Mouse (Mus musculus) G1E (cell line): ENCODE measurements at regions not wholly inside any gene's neighbourhood (a gene's known extent, or its start where the extent isn't known, plus 50 kb on each side); places are given as distances from the start of the nearest gene placed in this dataset.

Source experiments
- ATAC-seq: 2 replicates; pipeline ENCODE4 v1.8.0; 2016; ENCODE audit warnings: mild to moderate bottlenecking; ENCODE audit not compliant: insufficient number of reproducible peaks, poor library complexity, low FRiP score, severe bottlenecking; ENCODE audit errors: extremely low read depth
- DNase-seq: peaks from one replicate; pipeline ENCODE4 v3.0.0; 2012; ENCODE audit warnings: low spot score
- H3K27me3 ChIP-seq: 2 replicates; pipeline ENCODE4 v1.6.1; 2012; ENCODE audit warnings: mild to moderate bottlenecking, low read length, inconsistent platforms; ENCODE audit not compliant: insufficient read depth
- H3K36me3 ChIP-seq: replicated peaks from 2 replicates; pipeline ENCODE3; 2012; ENCODE audit warnings: mild to moderate bottlenecking, inconsistent platforms
- H3K4me1 ChIP-seq: 2 replicates; pipeline ENCODE4 v1.6.1; 2012; ENCODE audit warnings: low read depth, low read length, inconsistent platforms, mixed read lengths; ENCODE audit not compliant: insufficient read depth
- H3K4me3 ChIP-seq: 2 replicates; pipeline ENCODE4 v1.5.1; 2012; ENCODE audit warnings: low read depth, mild to moderate bottlenecking, inconsistent platforms, low read length, moderate library complexity, mixed read lengths
- H3K9me3 ChIP-seq: replicated peaks from 2 replicates; pipeline ENCODE4 v1.6.1; 2012; ENCODE audit warnings: inconsistent platforms
- CTCF ChIP-seq: IDR thresholded peaks from 2 replicates; pipeline ENCODE4 v1.5.1; 2012; ENCODE audit warnings: low read depth, low read length, inconsistent platforms, mixed read lengths
- GATA1 ChIP-seq: IDR thresholded peaks from 2 replicates; pipeline ENCODE4 v1.6.1; 2012; ENCODE audit warnings: borderline replicate concordance, low read length, inconsistent platforms, mixed read lengths
- GATA2 ChIP-seq: IDR thresholded peaks from 2 replicates; pipeline ENCODE4 v1.6.1; 2012; ENCODE audit warnings: low read depth, low read length, inconsistent platforms, borderline replicate concordance
- POLR2AphosphoS5 ChIP-seq: IDR thresholded peaks from 2 replicates; pipeline ENCODE4 v1.6.1; 2012; ENCODE audit warnings: low read depth, low read length, inconsistent platforms; ENCODE audit not compliant: insufficient replicate concordance
- TAL1 ChIP-seq: conservative IDR thresholded peaks from 2 replicates; pipeline ENCODE4 v1.6.1; 2012; ENCODE audit warnings: low read depth, low read length, inconsistent platforms, mixed read lengths

DNA sequence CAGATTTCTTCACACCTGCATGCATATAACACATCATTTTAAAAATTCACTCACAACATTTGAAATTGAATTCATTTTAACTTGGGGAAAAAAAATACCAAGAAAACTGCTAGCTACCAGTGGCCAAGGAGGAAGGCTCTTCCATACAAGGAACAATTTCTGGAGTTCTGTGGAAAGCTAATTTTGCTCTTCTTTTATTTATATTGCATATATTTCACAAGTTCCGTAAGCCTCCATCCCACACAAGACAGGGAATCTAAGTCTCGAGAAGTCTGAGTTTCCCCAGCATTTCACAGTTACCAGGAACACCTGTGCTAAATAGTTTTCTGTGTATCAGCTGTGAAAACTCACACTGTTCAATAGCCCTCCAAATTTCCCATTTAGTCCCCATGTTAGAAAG, 198.8 kb upstream of the Tenm2 start:
- no peaks in the 10 kb centered on the region for H3K36me3 ChIP-seq
- no peak for ATAC-seq
- H3K9me3 ChIP-seq: peaks cover 3% of the 10 kb centered on the region; the same call in 1 of the 2 replicates
- DNase-seq: no peak
- no peak overlapping the region for H3K4me3 ChIP-seq
- no peaks in the 10 kb centered on the region for H3K4me1 ChIP-seq
- no peak for TF ChIP-seq CTCF
- H3K27me3 ChIP-seq: no peaks in the 10 kb centered on the region

DNA sequence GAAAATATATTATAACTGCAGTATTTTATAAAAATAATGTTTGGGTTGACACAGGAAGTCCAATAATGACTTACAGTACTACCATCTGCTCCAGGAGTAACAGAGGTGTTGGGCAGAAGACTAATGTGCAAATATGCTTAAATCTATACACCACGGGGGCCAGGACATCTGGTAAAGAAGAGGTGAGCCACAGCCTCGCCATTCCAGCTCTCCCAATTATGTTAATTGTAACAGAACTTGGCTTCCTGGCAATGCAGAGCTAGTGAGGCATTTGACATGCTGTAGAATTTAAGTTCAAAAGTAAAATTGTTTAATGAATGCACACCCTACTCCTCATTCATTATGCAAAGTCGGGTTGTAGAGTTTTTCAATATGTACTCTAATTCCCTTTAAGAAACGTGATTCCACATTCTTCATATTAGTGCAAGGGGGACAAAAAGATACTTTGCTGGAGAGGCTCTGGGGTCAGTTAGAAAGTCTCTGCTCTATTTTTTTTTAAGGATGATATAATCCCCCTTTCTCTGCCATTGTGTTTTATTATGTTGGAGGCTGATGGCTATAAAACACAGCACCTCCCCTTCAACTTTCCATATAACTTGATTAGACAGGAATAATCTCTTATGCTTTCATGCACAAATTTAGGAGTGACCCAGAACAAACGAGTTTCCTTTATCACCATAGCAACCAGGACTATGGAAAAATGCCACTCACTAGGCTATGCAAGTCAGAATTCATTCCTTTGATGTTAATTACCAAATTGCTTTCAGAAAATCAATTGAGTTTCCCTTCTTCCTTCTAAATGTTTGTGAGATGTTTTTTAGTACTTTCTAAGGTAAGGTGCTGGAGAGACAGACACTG, 188.8 kb upstream of the Tenm2 start:
- Histone ChIP-seq H3K4me3 (no peak overlapping the region), H3K4me1 (no peaks in the 10 kb centered on the region), H3K27me3 (no peaks in the 10 kb centered on the region), H3K9me3 (no peaks in the 10 kb centered on the region), H3K36me3 (no peaks in the 10 kb centered on the region)
- DNase-seq (no peak), ATAC-seq (no peak)
- TF ChIP-seq GATA1 (no peak), CTCF (no peak), GATA2 (no peak), POLR2AphosphoS5 (no peak), TAL1 (no peak)

DNA sequence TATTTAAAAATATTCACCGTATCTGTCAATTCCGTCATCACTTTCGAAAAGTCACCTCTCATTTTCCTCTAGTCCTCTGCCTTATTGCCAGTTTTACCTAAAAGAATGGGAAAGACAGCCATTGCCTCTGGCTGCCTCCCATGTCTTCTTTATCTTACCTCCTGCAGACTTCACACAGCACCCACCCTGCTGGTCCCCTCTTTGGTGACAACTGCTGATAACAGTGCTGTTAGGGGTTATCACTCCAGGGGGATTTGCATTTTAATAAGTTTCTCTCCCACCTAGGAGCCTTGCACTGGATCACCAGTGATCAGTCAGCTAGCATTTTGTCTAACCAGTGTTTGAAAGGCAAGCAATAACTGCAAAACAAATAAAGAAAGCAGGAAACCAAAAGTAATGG, 177.1 kb upstream of the Tenm2 start:
- Histone ChIP-seq H3K4me3 (no peak overlapping the region), H3K36me3 (no peaks in the 10 kb centered on the region), H3K9me3 (no peaks in the 10 kb centered on the region), H3K4me1 (no peaks in the 10 kb centered on the region), H3K27me3 (no peaks in the 10 kb centered on the region)
- DNase-seq: no peak
- no peak for TF ChIP-seq TAL1
- no peak for TF ChIP-seq CTCF
- no peak for TF ChIP-seq GATA2
- TF ChIP-seq POLR2AphosphoS5: no peak
- no peak for TF ChIP-seq GATA1
- ATAC-seq: no peak

DNA sequence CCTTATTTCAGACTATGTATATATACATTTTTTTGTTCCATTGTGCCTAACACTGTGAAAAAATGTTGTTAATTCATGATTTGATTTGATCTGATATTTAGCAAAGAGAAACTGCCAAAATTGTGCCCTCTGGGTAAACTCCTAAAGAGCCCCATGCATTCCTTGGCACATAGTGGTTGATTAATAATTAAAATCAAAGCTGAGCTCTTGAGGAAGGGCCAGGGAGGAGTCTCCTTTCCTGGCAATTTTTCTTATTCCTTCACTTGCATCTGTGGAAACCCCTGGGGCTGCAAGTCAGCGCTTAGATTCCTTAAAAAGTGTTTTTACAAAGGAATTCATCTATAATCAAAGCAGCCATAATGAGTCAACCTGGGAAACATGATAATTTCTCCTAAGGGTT, 132.2 kb upstream of the Tenm2 start:
- TF ChIP-seq POLR2AphosphoS5 (no peak), GATA2 (no peak), GATA1 (no peak), CTCF (no peak), TAL1 (no peak)
- no peak for DNase-seq
- Histone ChIP-seq H3K27me3 (no peaks in the 10 kb centered on the region), H3K36me3 (no peaks in the 10 kb centered on the region), H3K4me3 (no peak overlapping the region), H3K9me3 (no peaks in the 10 kb centered on the region), H3K4me1 (no peaks in the 10 kb centered on the region)
- no peak for ATAC-seq

DNA sequence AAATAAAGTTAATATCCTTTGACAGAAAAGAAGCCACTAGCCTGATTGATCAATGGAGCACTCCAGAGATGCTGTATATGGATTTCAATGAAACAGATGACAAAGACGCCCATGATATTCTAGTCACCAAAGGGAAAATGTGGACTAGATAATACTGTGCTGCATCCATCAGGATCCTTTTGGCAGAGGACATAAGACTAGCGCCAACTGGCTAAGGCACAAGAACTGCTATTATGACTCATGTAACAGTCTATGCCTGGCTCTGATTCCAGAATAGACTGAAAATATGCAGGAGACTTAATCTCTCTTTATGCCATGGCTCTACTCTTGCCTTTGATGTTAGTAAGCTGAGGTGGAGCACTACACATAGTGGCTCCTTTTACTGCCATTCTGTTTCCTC, 128.7 kb upstream of the Tenm2 start:
- DNase-seq: no peak
- Histone ChIP-seq H3K9me3 (no peaks in the 10 kb centered on the region), H3K27me3 (no peaks in the 10 kb centered on the region), H3K4me3 (no peak overlapping the region), H3K4me1 (no peaks in the 10 kb centered on the region), H3K36me3 (no peaks in the 10 kb centered on the region)
- ATAC-seq: no peak
- TF ChIP-seq CTCF (no peak), GATA1 (no peak)

DNA sequence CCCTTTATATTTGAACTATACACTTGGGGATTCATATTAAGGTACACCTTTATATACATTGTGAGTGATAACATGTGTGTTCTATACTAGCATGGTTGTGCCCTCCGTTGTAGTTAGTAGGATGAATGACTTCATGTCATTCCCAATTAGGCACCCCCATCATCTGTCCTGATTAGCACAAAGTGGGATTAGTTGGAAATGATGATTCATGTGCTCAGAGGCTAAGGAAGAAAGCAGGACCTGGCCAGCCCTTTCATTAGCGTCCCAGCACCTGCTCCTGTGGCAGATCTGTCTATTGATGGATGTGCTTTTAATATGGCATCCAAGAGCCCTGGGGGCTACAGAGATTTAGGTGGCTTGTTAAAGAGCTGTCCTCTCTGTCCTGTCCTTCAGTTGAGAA, 119.3 kb upstream of the Tenm2 start:
- no peaks in the 10 kb centered on the region for H3K4me1 ChIP-seq
- no peaks in the 10 kb centered on the region for H3K9me3 ChIP-seq
- TF ChIP-seq GATA1: no peak
- no peak for TF ChIP-seq CTCF
- TF ChIP-seq GATA2: no peak
- no peak for TF ChIP-seq POLR2AphosphoS5
- TF ChIP-seq TAL1: no peak
- no peaks in the 10 kb centered on the region for H3K36me3 ChIP-seq
- no peak for DNase-seq
- ATAC-seq: no peak
- H3K27me3 ChIP-seq: no peaks in the 10 kb centered on the region
- H3K4me3 ChIP-seq: no peak overlapping the region

DNA sequence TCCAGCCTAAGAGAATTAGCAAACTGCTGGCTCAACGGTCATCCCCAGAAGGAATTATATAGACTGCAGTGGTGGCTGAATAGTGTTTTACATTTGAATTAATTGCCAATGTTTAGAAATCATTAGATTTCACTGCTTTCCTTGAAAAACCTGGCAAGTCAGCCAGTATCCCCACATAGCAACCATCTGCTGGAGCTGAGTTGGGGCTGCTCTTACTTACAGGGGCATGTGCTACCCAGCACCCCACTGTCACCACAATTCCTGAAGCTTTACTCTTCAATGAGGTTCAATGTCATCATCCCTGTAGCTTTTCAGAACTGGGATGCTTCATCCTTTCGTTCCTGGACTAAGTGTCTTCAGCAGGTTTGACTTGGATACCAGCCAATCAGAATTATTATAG, 73.9 kb upstream of the Tenm2 start:
- ATAC-seq: no peak
- H3K4me1 ChIP-seq: no peaks in the 10 kb centered on the region
- no peak for TF ChIP-seq GATA2
- no peak for TF ChIP-seq TAL1
- TF ChIP-seq POLR2AphosphoS5: no peak
- no peak for TF ChIP-seq CTCF
- no peak for TF ChIP-seq GATA1
- no peak overlapping the region for H3K4me3 ChIP-seq
- H3K27me3 ChIP-seq: no peaks in the 10 kb centered on the region
- H3K9me3 ChIP-seq: no peaks in the 10 kb centered on the region
- DNase-seq: no peak
- no peaks in the 10 kb centered on the region for H3K36me3 ChIP-seq
